Mouse (Mus musculus) lung, adult 2 months (tissue): Measurements from ENCODE around the gene Slc7a9.

Experiments
- CTCF ChIP-seq: fragments of 200-500 bp; IDR thresholded peaks from 2 replicates; pipeline ENCODE4 v1.5.1; 2011; ENCODE audit warnings: mild to moderate bottlenecking, low read length, control low read depth; ENCODE audit not compliant: insufficient read depth
- POLR2A ChIP-seq: fragments of 200-500 bp; IDR thresholded peaks from 2 replicates; pipeline ENCODE4 v1.6.1; 2011; ENCODE audit warnings: low read depth, mild to moderate bottlenecking, control low read depth, low read length, borderline replicate concordance; ENCODE audit errors: extremely low read depth

- no peak for TF ChIP-seq CTCF
- no peak for TF ChIP-seq POLR2A
Measured at GRCm38 (mm10) chr7:35465027-35465426, 16.4 kb downstream of the Slc7a9 start.
